Mouse (Mus musculus) forebrain, embryonic 16.5 days (tissue): Measurements from ENCODE around the gene Spg11. TPM values are rescaled to one million over a fixed set of nuclear protein-coding genes. Genes with fewer than 3 reads are reported as not detected.

Source experiments
- microRNA-seq: library from miRNA; unstranded; fragments of <30 nt; microRNA quantifications from one replicate; pipeline ENCODE4, GENCODE M21; 2017
- polyA plus RNA-seq: library from polyadenylated mRNA; unstranded; fragments of >200 nt; fragmentation: Nextera tagmentation; extraction: Ambion mirVana; gene quantifications from 2 replicates; pipeline ENCODE4 v1.2.1, GENCODE M21; 2015

The Spg11 gene
- polyA plus RNA-seq, 1 experiment from 2014 or later, result 8.8 TPM

Small RNA genes lying within 50 kb of the gene (microRNA-seq; reads per million reads assigned to microRNA genes)
- not detected for gene Gm47314

Other genes with a start within 250 kb of the Spg11 start
- 49.4 and 49.9 TPM in 2 replicates for gene Ctdspl2, start 162.4 kb downstream of the Spg11 start, polyA plus RNA-seq
- 0.40 and 1.3 TPM in 2 replicates for gene Mageb3, start 162.3 kb downstream of the Spg11 start, polyA plus RNA-seq
- gene Eif3j1, start 89.8 kb downstream of the Spg11 start, polyA plus RNA-seq, result 9.9 and 11.0 TPM in 2 replicates
- gene B2m, start 29.3 kb upstream of the Spg11 start, polyA plus RNA-seq, result 56.8 and 73.6 TPM in 2 replicates
- not detected in 2 replicates for gene Trim69, start 42.3 kb upstream of the Spg11 start, polyA plus RNA-seq
- gene Patl2, start 67.8 kb upstream of the Spg11 start, polyA plus RNA-seq, result not detected in 2 replicates
- not detected in 2 replicates for gene Terb2, start 67.9 kb upstream of the Spg11 start, polyA plus RNA-seq
- gene Sord, start 116.4 kb upstream of the Spg11 start, polyA plus RNA-seq, result 16.2 and 16.4 TPM in 2 replicates
- gene Duox2, start 180.1 kb upstream of the Spg11 start, polyA plus RNA-seq, result not detected in 2 replicates
- gene Duoxa2, start 180.5 kb upstream of the Spg11 start, polyA plus RNA-seq, result not detected in 2 replicates
- gene Duoxa1, start 195.3 kb upstream of the Spg11 start, polyA plus RNA-seq, result 0.12 TPM in 1 of 2 replicates, not detected in the other
- gene Duox1, start 197.3 kb upstream of the Spg11 start, polyA plus RNA-seq, result 0.10 and 0.11 TPM in 2 replicates